Mouse (Mus musculus): ENCODE data around the gene Slc24a3. TPM values are rescaled to one million over a fixed set of nuclear protein-coding genes. Genes with fewer than 3 reads are reported as not detected.

Gene Slc24a3
- polyA plus RNA-seq, 1 experiment: 11.8 TPM

DNA sequence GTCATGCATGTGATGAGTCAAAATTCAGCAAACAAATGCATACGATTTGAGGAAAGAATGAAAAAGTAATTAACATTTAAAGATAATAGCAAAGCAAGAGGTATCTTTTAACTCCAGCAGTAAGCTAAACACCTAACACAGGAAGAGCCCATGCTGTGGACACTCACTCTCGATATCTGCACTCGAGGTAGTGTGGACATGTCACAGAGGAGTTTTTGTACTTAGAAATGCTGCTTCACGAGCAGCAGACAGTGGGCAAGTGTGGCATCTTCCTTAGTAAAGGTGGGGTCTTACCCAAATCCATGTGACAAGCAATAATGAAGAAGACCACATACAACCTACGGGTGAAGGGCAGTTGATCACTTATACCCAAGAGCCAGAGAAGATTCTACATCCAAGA lies 3.5 kb upstream of the Slc24a3 start:
- no peak for DNase-seq
- 72% methylated on average over 5 of the region's 5 CpGs for WGBS
- TF ChIP-seq CTCF (IDR thresholded peaks at IDR 0.05; ENCODE audit: insufficient read depth, low read length) (no peak), POLR2A (IDR thresholded peaks at IDR 0.05; ENCODE audit: borderline replicate concordance, extremely low read depth, low read depth, low read length) (no peak)
- H3K4me3 ChIP-seq (replicated peaks; ENCODE audit: extremely low read depth, low read depth, low read length): no peak overlapping the region
- H3K4me1 ChIP-seq (ENCODE audit: control insufficient read depth, insufficient read depth, low read length): peaks cover 2% of the 10 kb centered on the region; the same call in 1 of the 2 replicates

DNA sequence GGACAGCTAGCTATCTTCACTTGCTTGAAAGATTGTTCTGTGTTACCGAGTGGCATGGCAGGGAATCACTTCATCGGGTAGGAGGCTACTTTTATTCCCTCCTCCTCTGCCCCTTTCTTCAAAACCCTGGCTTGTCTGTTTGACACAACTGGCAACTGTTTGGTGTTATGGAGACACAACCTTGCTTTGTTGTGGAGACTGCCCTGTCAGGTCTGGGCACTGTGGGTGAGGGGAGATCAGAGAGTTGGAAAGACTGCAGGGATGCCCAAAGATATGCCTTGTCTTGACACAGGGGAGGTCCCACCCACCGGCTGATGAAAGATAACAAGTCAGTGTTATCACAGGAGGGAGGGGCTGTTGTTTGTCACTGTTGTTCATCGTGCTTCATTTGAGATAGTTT lies 3.0 kb upstream of the Slc24a3 start:
- TF ChIP-seq POLR2A (IDR thresholded peaks at IDR 0.05; ENCODE audit: borderline replicate concordance, extremely low read depth, low read depth, low read length): no peak
- no peak for TF ChIP-seq CTCF (IDR thresholded peaks at IDR 0.05; ENCODE audit: insufficient read depth, low read length)
- Histone ChIP-seq H3K4me3 (replicated peaks; ENCODE audit: extremely low read depth, low read depth, low read length) (no peak overlapping the region), H3K4me1 (ENCODE audit: control insufficient read depth, insufficient read depth, low read length) (peaks cover 2% of the 10 kb centered on the region; the same call in 1 of the 2 replicates)
- WGBS: 31% methylated on average over 4 of the region's 4 CpGs
- no peak for DNase-seq

DNA sequence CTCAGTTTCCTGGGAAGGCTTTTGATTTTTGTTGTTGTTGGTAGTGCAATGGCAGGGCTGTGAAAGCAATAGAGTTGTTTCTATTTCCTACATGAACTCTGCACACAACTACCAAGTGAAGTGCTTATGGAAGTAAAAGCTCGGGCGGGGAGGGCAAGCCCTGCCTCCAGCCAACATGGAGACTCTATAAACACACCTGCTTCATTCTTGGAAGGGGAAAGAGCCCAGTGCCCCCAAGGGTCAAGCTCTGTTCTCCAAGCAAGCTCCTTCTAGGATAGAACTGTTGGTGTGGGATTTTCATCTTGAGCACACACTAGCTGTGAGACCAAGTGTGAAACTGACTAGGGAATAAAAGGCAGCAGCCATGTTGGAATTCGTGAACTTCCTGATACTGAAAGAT lies 2.5 kb upstream of the Slc24a3 start:
- DNase-seq: no peak
- Histone ChIP-seq H3K4me1 (ENCODE audit: control insufficient read depth, insufficient read depth, low read length) (peaks cover 2% of the 10 kb centered on the region; the same call in 1 of the 2 replicates), H3K4me3 (replicated peaks; ENCODE audit: extremely low read depth, low read depth, low read length) (no peak overlapping the region)
- WGBS: 79% methylated on average over 3 of the region's 3 CpGs
- TF ChIP-seq POLR2A (IDR thresholded peaks at IDR 0.05; ENCODE audit: borderline replicate concordance, extremely low read depth, low read depth, low read length): no peak
- TF ChIP-seq CTCF (IDR thresholded peaks at IDR 0.05; ENCODE audit: insufficient read depth, low read length): no peak

DNA sequence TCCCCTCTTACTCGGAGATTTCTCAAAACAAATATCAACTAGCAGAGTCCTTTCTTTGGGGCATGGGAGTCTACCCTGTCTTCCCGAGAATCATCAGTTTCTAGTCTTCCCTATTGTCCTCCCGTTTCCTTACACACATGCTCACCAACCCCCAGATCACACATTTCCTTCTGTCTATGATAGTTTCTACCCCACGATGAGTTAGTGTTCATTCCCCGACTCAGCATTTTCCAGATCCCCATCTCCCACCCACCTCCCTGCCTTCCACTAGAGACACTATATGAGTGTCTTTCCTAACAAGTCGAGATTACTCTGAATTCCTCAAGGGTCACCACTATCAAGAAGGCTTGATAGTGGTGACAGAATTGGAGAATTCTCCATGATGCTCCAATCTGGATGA lies 1.7 kb upstream of the Slc24a3 start:
- DNase-seq: no peak
- TF ChIP-seq CTCF (IDR thresholded peaks at IDR 0.05; ENCODE audit: insufficient read depth, low read length): no peak
- TF ChIP-seq POLR2A (IDR thresholded peaks at IDR 0.05; ENCODE audit: borderline replicate concordance, extremely low read depth, low read depth, low read length): no peak
- Histone ChIP-seq H3K4me3 (replicated peaks; ENCODE audit: extremely low read depth, low read depth, low read length) (no peak overlapping the region), H3K4me1 (ENCODE audit: control insufficient read depth, insufficient read depth, low read length) (peaks cover 2% of the 10 kb centered on the region; the same call in 1 of the 2 replicates)
- WGBS: 72% methylated on average over 6 of the region's 6 CpGs

DNA sequence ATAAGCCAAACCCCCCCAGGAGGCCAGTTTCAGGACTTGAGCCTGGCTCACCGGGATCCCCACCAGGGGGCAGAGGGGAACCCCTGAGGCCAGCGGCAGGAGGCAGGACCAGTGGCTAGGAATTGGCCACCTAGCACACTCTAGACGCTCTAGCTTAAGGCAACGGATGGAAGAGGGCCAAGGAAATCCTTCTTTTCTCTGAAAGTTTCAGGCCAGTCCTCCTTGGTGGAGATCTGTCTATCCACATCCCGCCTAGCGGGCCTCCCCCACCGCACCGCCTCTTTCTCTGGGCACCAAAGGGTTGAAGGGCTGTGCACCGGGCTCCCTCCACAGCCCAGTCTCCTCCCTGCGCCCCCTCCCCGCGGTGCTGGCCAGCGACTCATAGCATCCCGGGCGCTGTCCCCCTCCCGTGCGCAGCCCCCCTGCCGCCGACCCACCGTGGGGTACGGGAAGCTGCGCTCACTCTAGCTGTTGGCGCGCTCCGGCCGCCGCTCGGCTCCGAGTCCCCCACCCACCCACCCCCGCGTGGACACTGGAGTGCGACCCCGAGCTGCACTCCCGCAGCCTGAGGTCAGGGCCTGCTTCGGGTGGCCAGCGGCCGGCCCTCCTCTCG lies 397 bp upstream of the Slc24a3 start:
- Histone ChIP-seq H3K4me1 (ENCODE audit: control insufficient read depth, insufficient read depth, low read length) (peaks cover 2% of the 10 kb centered on the region; the same call in 1 of the 2 replicates), H3K4me3 (replicated peaks; ENCODE audit: extremely low read depth, low read depth, low read length) (peak overlapping the region; percentile 47)
- TF ChIP-seq CTCF (IDR thresholded peaks at IDR 0.05; ENCODE audit: insufficient read depth, low read length): peak; percentile 51
- TF ChIP-seq POLR2A (IDR thresholded peaks at IDR 0.05; ENCODE audit: borderline replicate concordance, extremely low read depth, low read depth, low read length): no peak
- 1% methylated on average over 36 of the region's 38 CpGs for WGBS
- DNase-seq: peak; percentile 58

DNA sequence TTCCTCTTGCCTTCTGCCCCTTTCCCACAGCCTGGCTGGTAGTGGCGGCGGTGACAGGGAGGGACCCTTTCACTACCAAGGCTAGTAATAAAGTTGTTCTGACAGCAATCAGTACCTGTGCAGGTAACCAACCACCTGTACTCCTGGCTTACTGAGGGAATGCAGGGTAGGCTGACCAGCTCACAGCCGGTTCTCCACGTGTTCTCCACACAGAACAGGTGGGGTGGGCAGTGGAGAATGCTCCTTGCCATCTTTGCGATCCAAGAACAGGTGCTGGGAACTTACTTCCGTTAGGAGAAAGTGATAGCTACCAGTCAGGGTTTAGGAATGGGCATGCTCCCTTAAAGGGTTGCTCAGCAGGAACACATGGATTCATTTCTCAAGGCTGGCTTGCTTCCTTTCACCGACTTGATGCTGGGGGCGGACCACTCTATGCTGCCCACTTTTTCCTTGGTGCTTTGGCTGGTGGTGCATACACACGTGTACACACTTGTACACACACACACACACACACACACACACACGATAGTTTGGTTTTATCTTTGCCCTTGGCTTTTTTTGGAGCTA lies 934 bp downstream of the Slc24a3 start:
- DNase-seq: no peak
- 16% methylated on average over 10 of the region's 10 CpGs for WGBS
- Histone ChIP-seq H3K4me1 (ENCODE audit: control insufficient read depth, insufficient read depth, low read length) (peaks cover 2% of the 10 kb centered on the region; the same call in 1 of the 2 replicates), H3K4me3 (replicated peaks; ENCODE audit: extremely low read depth, low read depth, low read length) (peak overlapping the region; percentile 73)
- TF ChIP-seq POLR2A (IDR thresholded peaks at IDR 0.05; ENCODE audit: borderline replicate concordance, extremely low read depth, low read depth, low read length) (no peak), CTCF (IDR thresholded peaks at IDR 0.05; ENCODE audit: insufficient read depth, low read length) (no peak)

DNA sequence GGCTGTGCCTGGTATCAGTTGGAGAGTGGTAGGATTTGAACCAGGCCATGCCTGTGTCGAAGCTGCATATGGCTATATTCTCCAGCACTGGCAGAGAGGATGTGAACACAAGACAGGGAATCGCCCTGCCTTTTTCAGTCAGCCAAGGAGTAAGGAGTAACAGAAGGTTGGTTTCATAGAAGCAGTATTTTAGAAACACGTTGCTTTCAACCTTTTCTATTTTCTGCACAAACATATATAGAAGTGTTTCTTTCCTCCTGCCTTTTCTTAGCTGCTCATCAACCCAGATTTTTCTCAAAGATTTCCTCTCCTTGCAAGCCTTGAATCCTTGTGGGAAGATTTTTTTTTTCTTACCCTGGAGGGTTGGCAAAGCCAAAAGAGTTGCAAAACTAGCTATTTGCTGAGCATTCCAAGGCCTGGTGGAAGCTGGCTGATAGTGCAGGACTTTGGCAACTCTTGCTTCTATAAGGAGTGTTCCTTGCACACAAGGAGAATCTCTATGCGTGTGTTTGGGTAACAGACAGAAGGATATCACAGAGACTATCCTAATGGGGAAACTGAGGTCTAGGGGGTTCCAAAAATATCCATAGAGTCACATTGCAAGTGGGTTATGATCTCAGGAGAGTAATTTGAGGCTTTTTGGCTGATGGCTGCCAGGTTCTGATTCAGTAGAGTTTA lies 5.6 kb downstream of the Slc24a3 start:
- DNase-seq: no peak
- Histone ChIP-seq H3K4me1 (ENCODE audit: control insufficient read depth, insufficient read depth, low read length) (peaks cover 2% of the 10 kb centered on the region; the same call in 1 of the 2 replicates), H3K4me3 (replicated peaks; ENCODE audit: extremely low read depth, low read depth, low read length) (no peak overlapping the region)
- WGBS: 77% methylated on average over 4 of the region's 4 CpGs
- TF ChIP-seq POLR2A (IDR thresholded peaks at IDR 0.05; ENCODE audit: borderline replicate concordance, extremely low read depth, low read depth, low read length) (no peak), CTCF (IDR thresholded peaks at IDR 0.05; ENCODE audit: insufficient read depth, low read length) (no peak)

DNA sequence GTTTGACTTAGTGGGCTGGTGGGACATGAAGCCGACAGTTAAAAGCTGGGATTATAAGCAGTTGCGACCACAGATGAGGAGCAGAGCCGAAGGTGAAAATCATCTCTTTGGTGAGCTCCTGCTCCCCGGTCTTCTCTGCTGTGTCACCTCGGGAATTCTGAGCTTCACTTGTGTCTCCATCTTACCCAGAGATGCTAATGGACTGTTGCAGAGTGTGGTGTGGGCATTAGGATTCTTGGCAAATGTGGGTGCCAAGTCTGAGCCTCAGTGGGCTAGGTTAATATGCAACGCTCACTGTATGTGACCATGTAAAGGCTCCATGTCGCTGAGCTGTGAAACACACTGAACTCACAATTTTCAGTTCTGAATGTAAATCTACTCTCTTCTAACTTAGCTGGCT lies 7.5 kb downstream of the Slc24a3 start:
- WGBS: 93% methylated on average over 7 of the region's 7 CpGs
- no peak for DNase-seq
- TF ChIP-seq CTCF (IDR thresholded peaks at IDR 0.05; ENCODE audit: insufficient read depth, low read length) (no peak), POLR2A (IDR thresholded peaks at IDR 0.05; ENCODE audit: borderline replicate concordance, extremely low read depth, low read depth, low read length) (no peak)
- no peak overlapping the region for H3K4me3 ChIP-seq (replicated peaks; ENCODE audit: extremely low read depth, low read depth, low read length)
- no peaks in the 10 kb centered on the region for H3K4me1 ChIP-seq (ENCODE audit: control insufficient read depth, insufficient read depth, low read length)

DNA sequence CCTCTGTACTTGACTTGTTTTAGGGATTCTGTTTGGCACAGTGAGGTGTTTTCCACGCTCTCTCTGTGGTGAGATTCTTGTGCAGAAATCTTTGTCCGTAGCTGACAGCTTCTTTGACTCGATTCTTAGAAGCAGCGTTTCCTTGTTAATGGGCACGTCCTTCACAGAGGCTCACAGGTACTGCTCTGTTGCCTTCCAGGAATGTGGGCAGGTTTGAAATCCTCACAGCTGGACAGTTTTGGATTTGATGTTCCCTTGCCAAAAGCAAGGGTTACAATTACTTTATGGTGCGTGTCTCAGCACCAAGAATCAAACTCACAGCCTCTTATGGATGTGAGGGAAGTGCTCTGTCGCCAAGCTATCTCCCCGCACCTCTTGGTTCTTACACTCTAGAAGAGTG lies 14.9 kb downstream of the Slc24a3 start:
- TF ChIP-seq CTCF (IDR thresholded peaks at IDR 0.05; ENCODE audit: insufficient read depth, low read length): no peak
- TF ChIP-seq POLR2A (IDR thresholded peaks at IDR 0.05; ENCODE audit: borderline replicate concordance, extremely low read depth, low read depth, low read length): no peak
- 84% methylated on average over 8 of the region's 8 CpGs for WGBS
- no peak overlapping the region for H3K4me3 ChIP-seq (replicated peaks; ENCODE audit: extremely low read depth, low read depth, low read length)
- no peak for DNase-seq
- no peaks in the 10 kb centered on the region for H3K4me1 ChIP-seq (ENCODE audit: control insufficient read depth, insufficient read depth, low read length)
